Mouse (Mus musculus) heart, postnatal 14 days (tissue): ENCODE results near the gene Mpv17l2. TPM values are rescaled to one million over a fixed set of nuclear protein-coding genes. Genes with fewer than 3 reads are reported as not detected.

Source experiments
- DNase-seq, 2 experiments: peaks; one replicate each; pipeline ENCODE4 v3.0.0; 2021 to 2022
- intact Hi-C: fragments of 180-260 bp; cut with DNase I; formaldehyde crosslinking; loops from one replicate; pipeline ENCODE4 v1.15.1; 2025
- total RNA-seq, 2 experiments: library from RNA; stranded (reverse); gene quantifications; 2 replicates each; pipeline ENCODE4 v1.2.3; 2021

Mpv17l2 gene
- total RNA-seq, 2 experiments from 2014 or later, result 29.3 to 29.9 TPM

DNA sequence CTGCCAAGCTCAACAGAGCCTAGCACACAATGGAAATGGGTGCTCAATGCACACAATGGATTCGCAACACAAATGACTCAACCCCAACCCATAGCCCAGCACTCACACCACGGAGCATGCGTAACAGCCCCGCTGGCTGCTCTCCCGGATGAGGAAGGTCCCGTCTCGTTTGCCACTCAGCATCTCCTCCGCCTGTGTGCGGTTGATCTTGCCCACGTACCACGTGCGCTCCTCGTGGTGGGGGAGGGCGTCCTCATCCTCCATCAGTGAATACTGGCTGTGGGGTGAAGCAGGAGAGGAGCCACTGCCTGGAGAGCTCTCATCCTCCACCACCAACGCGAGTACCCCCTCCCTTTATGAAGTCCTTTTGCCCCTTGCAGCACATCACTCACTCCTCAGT lies 8.2 kb upstream of the Mpv17l2 start:
- intact Hi-C loops, result loop anchor here (1.0 kb wide), 1 partner anchor 49 kb away; no protein-coding TSS in a partner anchor
- DNase-seq, result no peak

DNA sequence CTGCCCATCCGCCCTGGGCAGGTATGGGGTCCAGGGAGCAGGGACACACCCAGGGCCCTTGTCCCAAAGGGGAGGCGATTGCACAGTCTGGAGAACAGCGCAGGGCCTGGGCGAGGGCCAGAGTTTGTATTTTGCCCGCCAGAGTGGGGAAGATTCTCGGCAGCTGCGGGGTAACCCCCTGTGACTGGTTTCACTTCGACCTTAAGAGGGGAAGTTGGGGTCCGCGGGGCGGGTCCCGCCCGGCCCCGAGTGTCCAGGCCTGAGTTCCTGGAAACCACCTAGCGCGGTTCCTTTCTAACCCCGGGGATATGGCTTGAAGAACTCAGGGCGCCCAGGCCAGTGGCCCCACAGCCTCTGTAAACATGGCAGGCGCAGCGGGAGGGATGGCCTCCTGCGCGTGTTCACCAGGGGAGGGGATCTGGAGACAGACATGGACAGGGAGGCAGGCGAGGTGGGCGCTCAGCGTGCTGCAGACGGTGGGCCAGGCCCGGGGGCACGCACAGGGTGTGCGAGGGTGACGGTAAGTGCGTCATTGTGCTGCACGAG lies 7.6 kb upstream of the Mpv17l2 start:
- DNase-seq, result no peak
- intact Hi-C loops, result no loop called here

DNA sequence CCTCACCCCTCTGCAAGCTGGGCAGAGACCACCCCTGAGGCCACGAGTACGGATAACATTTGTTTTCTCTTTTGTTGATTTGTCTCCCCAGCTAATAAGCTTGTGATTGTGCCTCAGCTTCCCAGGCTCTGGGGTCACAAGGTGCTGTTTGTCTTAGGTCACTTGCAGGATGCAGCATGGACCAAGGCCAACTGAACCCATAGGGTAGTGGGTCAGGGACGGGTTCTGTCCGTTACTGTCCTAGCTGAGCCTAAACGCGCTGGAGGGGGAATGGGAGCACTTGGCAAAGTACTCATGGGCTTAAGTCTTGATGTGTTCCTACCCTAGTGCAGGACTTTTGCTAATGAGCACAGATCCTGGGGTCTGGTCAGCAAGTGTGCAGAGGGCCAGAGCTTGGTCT lies 6.8 kb upstream of the Mpv17l2 start:
- intact Hi-C loops, result no loop called here

DNA sequence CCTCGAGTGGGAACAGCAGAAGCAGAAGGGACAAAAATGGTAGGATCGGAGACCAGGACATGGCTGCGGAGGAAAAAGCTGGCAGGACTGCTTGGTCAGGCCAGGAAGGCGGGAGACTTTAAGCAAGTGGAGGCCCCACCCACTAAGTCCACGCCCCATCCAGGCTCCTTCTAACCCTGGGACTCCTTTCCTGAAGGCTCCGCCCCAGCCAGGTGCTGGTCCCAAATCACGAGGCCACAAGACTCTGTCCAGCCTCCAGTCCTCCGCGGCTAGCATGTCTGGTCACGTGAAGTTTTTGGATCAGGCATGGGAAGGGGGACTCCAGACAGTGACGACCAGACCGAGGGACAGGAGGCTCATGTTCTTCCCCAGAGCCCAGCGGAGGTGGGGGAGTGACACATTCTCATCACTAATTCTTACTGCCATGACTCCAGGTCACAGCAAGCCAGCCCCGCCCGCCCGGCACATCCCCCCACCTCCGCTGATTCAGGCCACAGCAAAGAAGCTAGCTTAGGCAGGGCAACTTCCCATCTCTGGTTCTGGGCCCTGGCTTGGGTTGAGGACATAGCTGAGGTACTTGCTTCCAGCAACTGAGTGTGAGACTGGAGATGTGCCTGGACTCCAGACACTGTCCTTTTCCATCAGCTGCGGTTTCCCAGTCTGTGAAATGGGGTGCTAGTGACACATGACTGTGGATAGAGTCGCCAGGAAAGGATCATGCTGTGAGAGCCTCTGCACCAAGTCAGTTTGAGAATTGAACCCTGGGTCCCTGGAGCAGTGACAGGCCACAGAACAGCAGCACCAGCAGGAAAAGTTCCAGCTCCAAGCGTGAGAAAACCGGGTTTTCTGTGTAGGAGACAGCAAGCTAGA lies 6.1 kb upstream of the Mpv17l2 start:
- intact Hi-C loops, result no loop called here
- peak; percentile 60 to 63 for DNase-seq

More for the DNA sequence above, 6.8 kb upstream of the Mpv17l2 start:
- no peak for DNase-seq

DNA sequence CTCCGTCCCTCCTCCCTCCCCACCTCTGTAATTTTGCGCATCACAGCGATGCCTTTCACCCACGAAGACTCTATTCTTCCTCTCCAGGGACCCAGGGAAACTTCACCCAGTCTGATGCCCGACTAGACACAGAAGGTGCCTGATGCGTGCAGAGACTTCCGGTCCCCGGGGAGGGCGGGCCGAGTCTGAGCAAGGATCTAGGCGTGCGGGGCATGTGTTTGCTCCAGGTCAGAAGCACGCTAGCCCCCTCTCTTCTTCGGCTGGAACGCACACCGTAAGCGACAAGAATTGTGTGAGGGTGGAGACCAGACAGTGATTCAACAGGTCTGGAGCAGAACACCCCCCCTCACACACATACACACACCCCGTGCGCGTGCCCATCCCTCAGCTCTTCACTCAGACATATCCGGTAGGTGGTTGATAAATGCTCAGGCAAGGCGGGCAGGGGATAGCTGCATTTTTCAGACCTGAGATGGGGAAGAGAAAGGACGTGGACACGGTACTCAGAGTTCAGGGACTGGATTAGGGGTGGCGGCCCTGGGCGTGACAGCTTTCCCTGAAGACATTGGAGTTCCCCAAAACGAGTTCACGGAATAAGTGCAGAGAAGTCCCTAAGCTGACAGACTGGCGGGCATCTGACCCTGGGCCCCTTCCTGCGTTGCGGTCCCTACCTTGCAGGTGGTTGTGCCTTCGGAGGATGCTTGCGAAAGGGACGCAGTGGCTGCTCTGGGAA lies 5.3 kb upstream of the Mpv17l2 start:
- intact Hi-C loops, result no loop called here

DNA sequence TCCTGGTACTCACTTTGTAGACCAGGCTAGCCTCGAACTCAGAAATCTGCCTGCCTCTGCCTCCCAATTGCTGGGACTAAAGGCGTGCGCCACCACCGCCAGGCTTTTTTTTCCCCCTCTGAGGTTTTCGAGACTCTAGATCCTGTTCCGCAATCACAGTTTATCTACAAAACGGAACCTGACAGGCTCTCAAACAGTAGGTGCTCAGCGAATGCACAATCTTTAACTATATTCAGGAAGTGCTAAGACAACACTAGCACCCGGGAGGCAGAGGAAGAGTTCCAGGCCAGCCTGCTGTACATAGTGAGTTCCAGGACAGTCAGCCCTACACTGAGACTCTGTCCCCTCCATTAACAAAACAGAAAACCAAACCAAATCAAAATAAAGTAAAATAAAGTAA lies 4.6 kb upstream of the Mpv17l2 start:
- intact Hi-C loops, result no loop called here
- DNase-seq, result no peak

More for the DNA sequence above, 5.3 kb upstream of the Mpv17l2 start:
- no peak for DNase-seq

DNA sequence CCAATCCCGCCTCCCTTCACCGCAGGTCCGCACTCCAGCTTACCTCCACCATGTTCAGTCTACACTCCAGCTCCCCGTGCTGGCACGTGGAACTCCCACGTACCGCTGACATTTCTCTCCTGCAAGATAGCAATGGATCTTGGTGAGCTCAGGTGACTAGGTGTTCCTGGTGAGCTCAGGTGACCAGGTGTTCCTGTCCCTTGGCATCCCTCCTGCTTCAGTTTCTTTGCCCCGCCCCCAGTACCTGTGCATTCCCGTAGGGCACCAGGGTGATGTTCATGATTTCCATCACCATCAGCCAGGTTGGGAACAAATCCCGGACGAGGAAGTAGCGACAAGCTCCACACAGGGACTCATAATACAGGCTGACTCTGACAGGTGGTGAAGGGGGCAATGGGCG lies 3.9 kb upstream of the Mpv17l2 start:
- no peak for DNase-seq

DNA sequence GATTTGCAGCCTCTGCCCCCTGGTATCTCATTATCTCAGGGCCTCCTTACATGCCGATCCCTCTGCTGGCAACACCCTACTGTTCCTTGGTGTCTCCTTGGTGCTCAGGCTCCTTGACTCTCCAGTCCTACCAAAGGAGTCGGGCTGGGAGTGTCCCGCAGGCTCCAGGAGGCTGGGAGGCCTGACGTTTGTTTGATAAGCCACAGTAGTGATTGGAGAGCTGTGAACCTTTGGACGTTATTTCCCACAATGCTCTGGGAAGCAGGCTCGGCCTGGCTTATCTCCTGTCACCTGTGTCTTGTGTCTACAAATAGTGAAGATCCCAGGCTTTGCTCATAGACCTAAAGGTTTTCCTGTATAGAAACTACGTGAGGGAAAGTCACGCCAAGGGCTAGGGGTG lies 3.3 kb upstream of the Mpv17l2 start:
- DNase-seq, result no peak
- intact Hi-C loops, result no loop called here

More for the DNA sequence above, 3.9 kb upstream of the Mpv17l2 start:
- intact Hi-C loops, result no loop called here

DNA sequence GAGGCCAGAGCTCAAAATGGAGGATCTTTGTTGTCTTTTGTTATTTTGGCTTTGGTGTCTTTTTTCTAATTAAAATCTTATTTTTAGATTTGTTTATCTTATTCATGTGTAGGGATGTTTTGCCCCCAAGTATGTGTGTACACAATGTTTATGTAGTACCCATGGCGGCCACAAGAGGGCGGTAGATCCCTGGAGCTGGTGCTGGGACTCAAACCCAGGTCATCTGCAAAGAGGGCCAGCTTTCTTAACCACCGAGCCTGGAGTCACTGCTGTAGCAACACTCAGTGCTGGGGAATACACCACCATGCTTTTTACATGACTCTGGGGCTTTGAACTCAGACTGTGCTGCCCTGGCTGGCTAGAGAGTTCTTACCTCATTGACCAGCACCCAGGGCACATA lies 2.6 kb upstream of the Mpv17l2 start:
- intact Hi-C loops, result no loop called here
- DNase-seq, result peak in 1 of 2 experiments; percentile 73

DNA sequence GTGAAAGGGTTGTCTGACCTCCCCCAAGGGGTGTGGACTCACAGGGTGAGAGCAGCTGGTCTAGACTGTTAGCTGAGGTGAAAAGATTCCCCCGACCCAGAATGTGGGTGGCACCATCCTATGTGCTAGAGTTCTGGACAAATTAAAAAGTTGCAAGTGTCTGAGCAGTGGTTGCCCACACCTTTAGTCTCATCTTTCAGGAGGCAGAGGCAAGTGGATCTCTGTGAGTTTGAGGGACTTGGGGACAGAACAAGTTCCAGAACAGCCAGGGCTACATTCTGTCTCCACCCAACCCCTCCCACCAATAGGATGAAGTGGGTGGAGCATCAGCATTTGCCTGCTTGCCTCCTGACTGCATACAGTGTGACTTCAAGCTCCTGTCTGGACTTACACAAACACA lies 1.4 kb upstream of the Mpv17l2 start:
- intact Hi-C loops, result no loop called here
- DNase-seq, result peak in 1 of 2 experiments; percentile 14

DNA sequence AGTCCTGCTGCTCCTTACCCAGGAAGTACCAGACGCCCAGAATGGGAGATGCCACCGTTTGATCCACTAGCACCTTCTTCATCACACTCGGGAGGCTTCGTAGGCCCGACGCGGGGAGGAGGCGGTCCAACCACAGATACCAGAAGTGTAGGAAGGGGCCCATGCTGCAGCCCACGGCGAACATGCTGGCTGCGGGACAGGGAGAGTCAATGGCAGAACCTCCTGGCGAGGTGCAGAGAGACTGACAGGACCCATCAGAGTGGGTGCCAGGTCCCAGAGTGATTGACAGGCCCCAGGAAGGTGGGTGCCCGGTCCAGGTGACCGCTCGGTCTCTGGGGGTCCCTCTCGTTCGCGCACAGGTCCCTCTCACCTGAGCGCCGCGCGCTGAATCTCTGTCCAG lies 396 bp downstream of the Mpv17l2 start:
- intact Hi-C loops, result no loop called here
- DNase-seq, result no peak

DNA sequence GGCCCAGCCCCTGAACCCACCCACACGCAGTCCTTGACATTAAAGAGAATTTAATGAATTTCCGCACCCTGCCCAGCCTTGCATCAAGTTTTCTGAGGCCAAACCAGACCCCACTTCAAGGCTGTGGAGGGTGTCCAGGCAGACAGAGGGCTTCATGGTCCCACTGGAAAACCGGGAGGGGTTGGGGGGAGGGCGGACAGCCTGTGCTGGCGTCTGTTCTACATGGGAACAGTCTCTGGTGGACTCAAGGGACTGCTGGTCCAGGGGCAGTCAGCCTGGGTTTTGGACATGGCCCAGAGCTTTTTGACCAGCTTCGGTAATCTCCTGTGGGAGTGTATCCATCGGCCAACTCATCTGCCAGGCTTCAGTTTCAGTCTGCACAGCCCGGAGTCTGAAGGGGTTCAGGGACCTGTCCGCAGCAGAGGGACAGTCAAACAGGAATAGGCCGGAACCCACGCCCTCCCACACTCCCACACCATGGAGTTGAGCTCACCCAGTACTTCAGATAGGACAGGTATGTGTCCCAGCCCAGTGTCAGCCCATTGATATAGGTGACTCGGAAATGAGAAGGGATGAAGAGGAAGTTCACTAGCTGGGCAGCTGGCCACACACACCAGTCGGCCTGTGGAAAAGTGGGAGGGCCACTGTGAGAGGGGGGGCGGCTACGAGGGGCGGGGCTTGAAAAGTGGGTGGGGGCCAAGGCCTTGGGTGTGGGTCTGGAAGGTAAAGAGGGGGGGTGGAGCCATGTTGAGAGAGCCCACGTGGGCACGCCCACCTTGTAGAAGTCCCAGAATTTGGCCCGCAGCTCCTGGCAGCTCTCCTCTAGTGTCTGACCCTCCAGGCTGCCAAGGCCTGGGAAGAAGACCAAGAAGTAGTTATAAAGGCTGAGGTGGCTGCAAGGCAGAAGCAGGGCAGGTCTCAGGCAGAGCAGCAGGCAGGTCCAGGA lies 1.9 kb downstream of the Mpv17l2 start:
- intact Hi-C loops, result no loop called here
- no peak for DNase-seq

DNA sequence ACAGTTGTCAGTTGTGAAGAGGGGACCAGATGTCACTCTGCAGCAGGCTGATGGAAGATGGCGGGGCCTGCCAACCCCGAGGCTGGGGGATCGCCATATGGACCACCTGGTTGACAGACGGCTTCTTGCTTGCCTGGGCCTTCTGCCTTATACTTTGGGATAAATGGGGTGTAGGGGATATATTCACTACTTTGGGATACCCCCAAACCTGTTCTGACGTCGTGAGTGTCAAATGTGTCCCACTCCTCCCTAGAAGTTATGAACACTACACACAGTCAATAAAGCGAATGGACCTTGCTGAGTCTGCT lies 2.5 kb downstream of the Mpv17l2 start:
- DNase-seq, result no peak
- intact Hi-C loops, result no loop called here

DNA sequence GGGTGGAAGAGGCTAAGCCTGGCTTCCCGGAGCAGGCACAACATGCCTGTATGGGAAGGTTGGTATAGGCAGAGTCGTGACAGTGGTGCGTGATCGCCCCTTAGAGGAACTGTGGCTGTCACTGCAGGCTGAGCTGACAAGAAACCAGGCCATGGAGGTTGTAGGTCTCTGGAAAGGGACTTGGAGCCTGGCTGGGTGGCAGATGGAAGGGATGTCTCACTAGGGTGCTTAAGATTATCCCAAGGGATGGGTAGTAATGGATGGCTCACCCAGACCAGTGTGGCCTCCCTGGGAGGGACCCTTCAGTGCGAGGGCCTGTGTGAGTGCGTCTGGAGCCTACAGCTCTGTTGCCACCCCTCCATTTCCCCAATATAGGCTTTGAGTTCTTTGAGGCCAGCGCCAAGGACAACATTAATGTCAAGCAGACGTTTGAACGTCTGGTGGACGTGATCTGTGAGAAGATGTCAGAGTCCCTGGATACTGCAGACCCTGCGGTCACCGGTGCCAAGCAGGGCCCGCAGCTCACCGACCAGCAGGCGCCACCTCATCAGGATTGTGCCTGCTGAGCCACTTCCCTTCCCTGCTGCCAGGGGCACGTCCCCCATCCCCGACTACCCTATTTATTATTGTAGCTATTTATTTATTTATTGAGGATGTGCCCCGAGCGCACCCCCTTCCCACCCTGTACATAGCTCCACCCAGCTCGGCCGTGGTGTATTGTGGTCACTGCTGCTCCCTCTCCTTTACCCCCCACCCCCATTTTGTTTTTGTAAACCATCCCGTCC lies 3.0 kb downstream of the Mpv17l2 start:
- intact Hi-C loops, result no loop called here

DNA sequence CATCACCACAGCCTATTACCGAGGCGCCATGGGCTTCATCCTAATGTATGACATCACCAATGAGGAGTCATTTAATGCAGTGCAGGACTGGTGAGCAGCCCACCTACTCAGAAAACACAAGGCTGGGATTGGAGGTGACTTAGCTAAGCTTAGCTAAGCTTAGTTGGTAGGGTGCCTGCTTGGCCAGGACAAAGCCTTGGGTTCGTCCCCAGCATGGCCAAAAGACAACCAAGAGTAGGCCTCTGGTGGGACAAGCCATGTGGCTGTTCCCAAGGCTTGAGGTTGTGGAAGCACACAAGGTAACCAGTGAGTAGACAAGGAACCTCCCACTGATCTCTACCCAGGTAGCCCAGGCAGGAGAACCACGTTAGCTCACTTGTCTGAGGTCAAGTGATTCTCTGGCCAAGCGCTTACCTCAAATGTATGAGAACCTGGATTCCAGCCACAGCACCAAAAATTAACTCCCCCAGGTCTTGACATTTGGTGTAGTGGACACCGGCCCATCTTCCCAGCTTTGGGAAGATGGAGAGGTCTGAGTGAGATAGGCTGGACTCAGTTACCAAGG lies 4.2 kb downstream of the Mpv17l2 start:
- DNase-seq, result no peak

More for the DNA sequence above, 3.0 kb downstream of the Mpv17l2 start:
- no peak for DNase-seq

DNA sequence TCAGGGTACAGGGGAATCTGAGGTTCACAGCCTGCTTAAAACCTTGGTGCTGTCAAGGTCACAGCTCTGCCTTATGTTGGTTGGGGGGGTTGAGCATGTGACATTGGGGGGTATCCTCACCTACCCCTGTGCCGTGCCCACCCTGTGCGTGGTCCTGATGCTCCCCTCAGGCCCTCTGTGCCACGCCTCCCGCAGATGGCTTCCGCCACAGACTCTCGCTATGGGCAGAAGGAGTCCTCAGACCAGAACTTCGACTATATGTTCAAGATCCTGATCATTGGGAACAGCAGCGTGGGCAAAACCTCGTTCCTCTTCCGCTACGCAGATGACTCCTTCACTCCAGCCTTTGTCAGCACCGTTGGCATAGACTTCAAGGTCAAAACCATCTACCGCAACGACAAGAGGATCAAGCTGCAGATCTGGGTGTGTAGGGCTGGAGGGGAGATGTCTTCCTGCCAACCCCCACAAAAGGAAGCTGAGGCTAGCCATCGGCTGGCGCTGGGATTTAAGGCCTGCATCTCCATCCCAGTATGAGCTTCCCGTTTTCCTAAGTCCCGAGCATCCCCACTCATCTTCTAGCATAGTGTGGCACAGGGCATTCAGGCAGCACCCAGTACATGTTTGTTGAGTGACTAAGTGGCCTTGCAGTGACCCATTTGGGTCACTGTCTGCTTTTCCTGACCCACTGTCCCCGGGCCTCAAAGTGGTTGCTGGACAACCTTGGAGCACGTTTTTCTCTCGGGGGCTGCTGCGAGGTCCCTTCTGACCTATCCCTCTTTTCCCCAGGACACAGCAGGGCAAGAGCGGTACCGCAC lies 4.9 kb downstream of the Mpv17l2 start:
- DNase-seq, result peak in 1 of 2 experiments; percentile 5
- intact Hi-C loops, result no loop called here

More for the DNA sequence above, 4.2 kb downstream of the Mpv17l2 start:
- intact Hi-C loops, result no loop called here

DNA sequence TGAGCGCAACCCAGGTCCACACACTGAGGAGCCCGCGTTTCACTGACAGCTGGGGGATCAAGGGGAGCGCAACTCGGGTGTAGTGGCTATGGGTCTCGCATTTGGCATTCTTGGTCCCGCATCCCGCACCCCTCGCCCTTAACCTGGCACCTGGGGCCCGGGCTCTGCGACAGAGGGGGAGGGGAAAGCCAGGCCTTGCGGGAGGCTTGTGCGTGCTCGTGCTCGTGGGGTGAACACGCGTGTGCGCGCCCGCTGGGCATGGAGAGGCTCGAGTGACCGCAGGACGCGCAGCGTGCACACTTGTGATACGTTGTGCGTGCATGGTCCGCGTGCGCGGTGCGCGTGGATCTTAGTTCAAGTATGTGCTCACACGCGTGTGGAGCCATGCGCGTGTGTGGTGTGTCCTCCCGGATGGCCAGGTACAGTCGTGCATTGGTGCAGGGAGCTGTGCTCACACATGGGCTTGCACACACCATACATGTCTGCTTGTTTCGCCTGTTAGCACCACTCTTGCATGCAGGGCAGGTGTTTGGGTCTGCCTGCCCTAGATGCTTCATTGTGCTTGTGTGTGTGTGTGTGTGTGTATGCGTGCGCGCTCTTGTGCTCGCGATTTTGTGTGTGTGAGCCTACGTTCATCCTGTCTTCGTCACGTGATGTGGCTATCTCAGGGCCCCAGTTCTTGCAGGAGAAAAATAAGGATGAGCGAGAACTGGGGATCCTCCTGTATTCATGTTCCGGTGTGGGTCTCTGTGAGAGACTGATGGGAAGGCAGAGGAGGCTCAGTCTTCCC lies 5.7 kb downstream of the Mpv17l2 start:
- DNase-seq, result peak; percentile 63 to 73
- intact Hi-C loops, result no loop called here
